Mouse (Mus musculus): ENCODE data around the gene Akt3. TPM values are rescaled to one million over a fixed set of nuclear protein-coding genes. Genes with fewer than 3 reads are reported as not detected.

Gene Akt3
- polyA plus RNA-seq, 1 experiment from 2014 or later = 29.6 TPM

- H3K27me3 ChIP-seq = no peaks in the 10 kb centered on the region
- in situ Hi-C loops (cut with MboI; ENCODE audit: low pct_unique_long_range_greater_than_20kb) = no loop called here
- ChIA-PET POLR2A (interaction anchor here (0.6 kb wide), 1 partner anchor 1374 kb away, joined by 4 read pairs; no protein-coding TSS in a partner anchor), CTCF (interaction anchor here (1.0 to 1.7 kb wide), 4 partner anchors 9 to 125 kb away, joined by 3 to 5 read pairs (median 3); no protein-coding TSS in a partner anchor)
- no peak for TF ChIP-seq CTCF (IDR thresholded peaks at IDR 0.05)
- DNase-seq (ENCODE audit: low read depth, low spot score) (no peak), ATAC-seq (no peak)
Observed at GRCm38 (mm10) chr1:177031196-177031595, 226.8 kb downstream of the Akt3 start.

GRCm38 (mm10) chr1:177030669-177031068, 227.3 kb downstream of the Akt3 start:
- CTCF ChIA-PET = interaction anchor here (0.9 to 1.7 kb wide), 3 partner anchors 9 to 18 kb away, joined by 3 to 5 read pairs (median 4); no protein-coding TSS in a partner anchor
- no peak for TF ChIP-seq CTCF (IDR thresholded peaks at IDR 0.05)
- POLR2A ChIA-PET = interaction anchor here (0.6 kb wide), 1 partner anchor 1374 kb away, joined by 4 read pairs; no protein-coding TSS in a partner anchor
- in situ Hi-C loops (cut with MboI; ENCODE audit: low pct_unique_long_range_greater_than_20kb) = no loop called here
- no peaks in the 10 kb centered on the region for H3K27me3 ChIP-seq
- ATAC-seq = no peak
- DNase-seq (ENCODE audit: low read depth, low spot score) = no peak

GRCm38 (mm10) chr1:177029032-177029431, 229.0 kb downstream of the Akt3 start:
- CTCF ChIA-PET = interaction anchor here (0.8 to 2.0 kb wide), 4 partner anchors 10 to 33 kb away, joined by 3 to 6 read pairs (median 4); no protein-coding TSS in a partner anchor
- DNase-seq (ENCODE audit: low read depth, low spot score) (no peak), ATAC-seq (peak; percentile 62)
- no peaks in the 10 kb centered on the region for H3K27me3 ChIP-seq
- no peak for TF ChIP-seq CTCF (IDR thresholded peaks at IDR 0.05)
- in situ Hi-C loops (cut with MboI; ENCODE audit: low pct_unique_long_range_greater_than_20kb) = no loop called here
- POLR2A ChIA-PET = no interaction called here

GRCm38 (mm10) chr1:177027706-177028105, 230.3 kb downstream of the Akt3 start:
- DNase-seq (ENCODE audit: low read depth, low spot score) (no peak), ATAC-seq (no peak)
- ChIA-PET CTCF (interaction anchor here (1.5 kb wide), 1 partner anchor 11 kb away, joined by 3 read pairs; no protein-coding TSS in a partner anchor), POLR2A (interaction anchor here (0.6 kb wide), 1 partner anchor 11 kb away, joined by 3 read pairs; no protein-coding TSS in a partner anchor)
- in situ Hi-C loops (cut with MboI; ENCODE audit: low pct_unique_long_range_greater_than_20kb) = no loop called here
- no peak for TF ChIP-seq CTCF (IDR thresholded peaks at IDR 0.05)
- H3K27me3 ChIP-seq = no peaks in the 10 kb centered on the region

- ChIA-PET CTCF (interaction anchor here (1.0 to 1.4 kb wide), 2 partner anchors 10 to 14 kb away, joined by 4 read pairs; no protein-coding TSS in a partner anchor), POLR2A (interaction anchor here (0.5 kb wide), 1 partner anchor 105 kb away, joined by 3 read pairs; no protein-coding TSS in a partner anchor)
- ATAC-seq (no peak), DNase-seq (ENCODE audit: low read depth, low spot score) (no peak)
- H3K27me3 ChIP-seq = no peaks in the 10 kb centered on the region
- in situ Hi-C loops (cut with MboI; ENCODE audit: low pct_unique_long_range_greater_than_20kb) = no loop called here
- TF ChIP-seq CTCF (IDR thresholded peaks at IDR 0.05) = no peak
Observed at GRCm38 (mm10) chr1:177022751-177023150, 235.3 kb downstream of the Akt3 start.

DNA sequence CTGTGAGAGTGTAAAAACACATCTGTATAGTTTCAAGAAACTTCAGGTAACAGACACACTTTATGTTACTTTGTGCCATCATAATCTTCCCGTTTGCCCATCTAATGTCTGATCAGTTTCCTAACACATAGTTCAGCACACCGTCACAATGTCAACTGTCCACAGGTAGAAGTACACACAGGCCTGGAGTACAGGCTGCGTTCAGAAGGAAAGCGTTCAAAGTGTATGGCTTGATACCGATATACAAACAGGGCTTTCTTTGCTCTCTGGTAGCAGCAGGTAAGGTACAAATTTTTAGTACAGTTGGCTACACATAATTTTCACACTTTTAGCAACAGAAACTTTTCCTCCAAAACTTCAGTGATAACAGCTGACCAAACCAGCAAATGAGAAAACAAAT, 238.3 kb downstream of the Akt3 start:
- TF ChIP-seq CTCF (IDR thresholded peaks at IDR 0.05) = no peak
- H3K27me3 ChIP-seq = no peaks in the 10 kb centered on the region
- no peak for DNase-seq (ENCODE audit: low read depth, low spot score)
- POLR2A ChIA-PET = interaction anchor here (0.6 to 1.4 kb wide), 2 partner anchors 13 to 247 kb away, joined by 4 to 5 read pairs; no protein-coding TSS in a partner anchor
- CTCF ChIA-PET = interaction anchor here (1.5 kb wide), 1 partner anchor 412 kb away, joined by 3 read pairs; no protein-coding TSS in a partner anchor
- in situ Hi-C loops (cut with MboI; ENCODE audit: low pct_unique_long_range_greater_than_20kb) = no loop called here
- ATAC-seq = no peak

DNA sequence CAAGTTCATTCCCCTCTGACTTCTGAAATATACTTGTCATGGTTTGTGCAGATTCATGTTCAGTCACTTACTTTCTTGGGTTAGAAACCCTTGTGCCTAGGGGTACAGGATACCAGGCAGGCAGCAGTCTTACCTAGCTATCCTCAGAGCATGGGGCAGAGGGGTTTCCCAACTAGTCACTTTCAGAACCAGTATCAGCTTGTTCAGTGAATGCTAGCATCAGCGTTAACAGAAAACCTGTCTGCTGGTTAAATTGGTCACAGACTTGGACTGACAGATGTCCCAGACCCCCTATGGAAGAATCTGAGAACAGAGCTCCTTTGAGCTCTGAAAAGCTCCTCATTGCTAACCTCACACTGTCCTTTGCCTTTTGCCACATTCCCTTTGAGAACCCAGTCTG, 239.3 kb downstream of the Akt3 start:
- DNase-seq (ENCODE audit: low read depth, low spot score) (no peak), ATAC-seq (no peak)
- no peak for TF ChIP-seq CTCF (IDR thresholded peaks at IDR 0.05)
- no peaks in the 10 kb centered on the region for H3K27me3 ChIP-seq
- in situ Hi-C loops (cut with MboI; ENCODE audit: low pct_unique_long_range_greater_than_20kb) = no loop called here
- POLR2A ChIA-PET = interaction anchor here (0.9 to 1.4 kb wide), 2 partner anchors 14 to 16 kb away, joined by 3 to 4 read pairs; no protein-coding TSS in a partner anchor
- CTCF ChIA-PET = interaction anchor here (1.5 kb wide), 1 partner anchor 413 kb away, joined by 3 read pairs; no protein-coding TSS in a partner anchor

- in situ Hi-C loops (cut with MboI; ENCODE audit: low pct_unique_long_range_greater_than_20kb) = no loop called here
- ChIA-PET POLR2A (interaction anchor here (1.2 kb wide), 1 partner anchor 9 kb away, joined by 4 read pairs; no protein-coding TSS in a partner anchor), CTCF (interaction anchor here (1.1 kb wide), 1 partner anchor 9 kb away, joined by 4 read pairs; no protein-coding TSS in a partner anchor)
- no peak for ATAC-seq
- DNase-seq (ENCODE audit: low read depth, low spot score) = no peak
- TF ChIP-seq CTCF (IDR thresholded peaks at IDR 0.05) = no peak
- H3K27me3 ChIP-seq = no peaks in the 10 kb centered on the region
Observed at GRCm38 (mm10) chr1:177016729-177017128, 241.3 kb downstream of the Akt3 start.

DNA sequence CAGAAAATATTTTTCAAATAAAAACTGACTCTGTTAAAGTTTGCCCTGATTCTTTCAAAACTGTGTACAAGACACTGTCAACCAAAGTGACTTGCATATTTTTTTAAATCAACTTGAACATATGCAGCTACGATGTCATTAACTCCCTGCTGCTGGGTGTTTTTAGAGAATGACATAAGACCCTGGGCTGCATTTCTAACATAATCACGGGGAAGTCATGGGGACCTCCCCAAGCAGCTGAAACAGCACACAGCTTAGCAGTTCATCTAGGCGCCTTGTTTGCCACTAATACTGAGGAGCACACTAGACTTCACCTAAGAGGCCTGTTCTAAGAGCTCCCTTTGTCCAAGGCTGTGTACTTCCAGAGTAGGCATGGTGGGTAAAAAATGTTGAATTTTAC, 242.1 kb downstream of the Akt3 start:
- ChIA-PET CTCF (interaction anchor here (1.1 to 1.6 kb wide), 2 partner anchors 8 kb away, joined by 3 to 4 read pairs; no protein-coding TSS in a partner anchor), POLR2A (no interaction called here)
- TF ChIP-seq CTCF (IDR thresholded peaks at IDR 0.05) = no peak
- H3K27me3 ChIP-seq = no peaks in the 10 kb centered on the region
- DNase-seq (ENCODE audit: low read depth, low spot score) (no peak), ATAC-seq (no peak)
- in situ Hi-C loops (cut with MboI; ENCODE audit: low pct_unique_long_range_greater_than_20kb) = no loop called here

DNA sequence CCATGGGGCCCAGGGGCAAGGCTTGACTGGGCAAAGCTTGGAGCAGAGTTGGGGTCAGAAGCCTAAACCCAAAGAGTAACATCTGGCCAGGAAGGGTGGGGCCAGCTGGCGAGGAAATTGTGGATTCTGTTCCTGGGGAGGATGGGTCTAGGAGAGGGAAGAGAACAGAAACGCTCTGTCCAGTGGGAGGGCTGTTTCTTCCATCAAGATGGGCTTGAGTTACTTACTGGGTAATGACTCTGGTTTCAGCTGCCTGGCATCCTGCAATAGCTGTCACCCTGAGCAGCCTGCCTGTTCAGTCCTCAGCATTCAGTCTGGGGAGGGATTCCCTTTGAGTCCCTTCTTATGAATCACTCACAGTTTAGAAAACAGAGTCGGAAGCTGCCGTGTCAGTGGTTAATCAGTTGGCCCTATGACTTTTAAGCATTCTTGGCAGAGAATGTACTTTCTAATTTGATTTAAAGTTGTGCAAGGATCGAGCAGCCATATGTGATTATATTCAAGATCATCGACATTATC, 243.0 kb downstream of the Akt3 start:
- peak; percentile 58 for ATAC-seq
- H3K27me3 ChIP-seq = no peaks in the 10 kb centered on the region
- POLR2A ChIA-PET = interaction anchor here (0.6 kb wide), 1 partner anchor 592 kb away, joined by 3 read pairs; no protein-coding TSS in a partner anchor
- TF ChIP-seq CTCF (IDR thresholded peaks at IDR 0.05) = no peak
- CTCF ChIA-PET = interaction anchor here (1.5 to 1.7 kb wide), 3 partner anchors 9 to 27 kb away, joined by 3 to 6 read pairs (median 3); no protein-coding TSS in a partner anchor
- no peak for DNase-seq (ENCODE audit: low read depth, low spot score)
- in situ Hi-C loops (cut with MboI; ENCODE audit: low pct_unique_long_range_greater_than_20kb) = no loop called here

GRCm38 (mm10) chr1:177014346-177014745, 243.7 kb downstream of the Akt3 start:
- no peak for TF ChIP-seq CTCF (IDR thresholded peaks at IDR 0.05)
- ChIA-PET POLR2A (interaction anchor here (0.6 kb wide), 1 partner anchor 35 kb away, joined by 3 read pairs; no protein-coding TSS in a partner anchor), CTCF (interaction anchor here (1.5 to 1.7 kb wide), 2 partner anchors 15 to 27 kb away, joined by 3 to 6 read pairs; no protein-coding TSS in a partner anchor)
- H3K27me3 ChIP-seq = no peaks in the 10 kb centered on the region
- peak; percentile 68 for ATAC-seq
- in situ Hi-C loops (cut with MboI; ENCODE audit: low pct_unique_long_range_greater_than_20kb) = no loop called here
- peak; percentile 44 for DNase-seq (ENCODE audit: low read depth, low spot score)
